Mouse (Mus musculus) heart, adult 2 months (tissue): ENCODE data around the gene Cldn7.

Experiments used
- CTCF ChIP-seq: fragments of 200-600 bp; IDR thresholded peaks from 2 replicates; pipeline ENCODE4 v1.8.1; 2022; ENCODE audit warnings: antibody characterized with exemption, mild to moderate bottlenecking, moderate library complexity
- POLR2A ChIP-seq: fragments of 200-500 bp; IDR thresholded peaks from 2 replicates; pipeline ENCODE4 v1.6.1; 2011; ENCODE audit warnings: mild to moderate bottlenecking, low read depth, low read length, control low read depth; ENCODE audit not compliant: insufficient read depth

DNA sequence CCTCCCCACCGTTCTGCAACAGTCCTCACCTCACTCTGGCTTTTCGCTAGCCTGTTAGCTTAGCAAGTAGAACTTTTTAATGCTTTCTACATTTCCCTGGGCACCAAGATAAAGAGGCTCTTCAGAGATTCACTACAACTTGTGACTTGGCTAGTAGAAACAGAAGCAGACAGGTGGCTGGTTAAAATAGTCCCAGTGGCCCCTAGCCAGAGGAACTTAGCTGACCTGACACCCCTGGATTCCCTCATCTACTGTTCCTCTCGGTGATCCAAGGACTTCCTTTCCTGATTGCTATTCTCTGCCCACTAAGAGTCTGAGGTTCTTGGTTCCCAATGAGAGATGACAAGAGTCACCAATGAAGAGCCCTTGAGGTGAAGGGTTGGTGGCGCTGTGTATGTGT, 18.8 kb downstream of the Cldn7 start:
- TF ChIP-seq CTCF (no peak), POLR2A (no peak)
